Mouse (Mus musculus) bone marrow, adult 2 months (tissue): ENCODE data around the gene 1500009L16Rik.

Source experiments
- CTCF ChIP-seq: fragments of 200-500 bp; IDR thresholded peaks from 2 replicates; pipeline ENCODE4 v1.5.1; 2011; ENCODE audit warnings: low read length, control low read depth; ENCODE audit not compliant: control insufficient read depth, insufficient read depth
- POLR2A ChIP-seq: fragments of 200-500 bp; IDR thresholded peaks from 2 replicates; pipeline ENCODE4 v1.6.1; 2011; ENCODE audit warnings: low read depth, mild to moderate bottlenecking, control low read depth, low read length, borderline replicate concordance; ENCODE audit not compliant: control insufficient read depth

GRCm38 (mm10) chr10:83760535-83760934 lies 37.9 kb downstream of the 1500009L16Rik start:
- no peak for TF ChIP-seq CTCF
- TF ChIP-seq POLR2A = no peak
